Mouse (Mus musculus): Measurements from ENCODE around the gene P3h2.

Gene P3h2

GRCm38 (mm10) chr16:26105115-26105974 is at the start of gene P3h2:
Gene P3h2 (minus strand): TSS chr16:26105784.
- DNase-seq, result peak; percentile 56 to 60

GRCm38 (mm10) chr16:26152258-26152657 is 46.7 kb upstream of the P3h2 start:
- DNase-seq, result no peak

GRCm38 (mm10) chr16:26150943-26151342 is 45.4 kb upstream of the P3h2 start:
- no peak for DNase-seq

- DNase-seq, result no peak
Measured at GRCm38 (mm10) chr16:26146853-26147252, 41.3 kb upstream of the P3h2 start.

DNA sequence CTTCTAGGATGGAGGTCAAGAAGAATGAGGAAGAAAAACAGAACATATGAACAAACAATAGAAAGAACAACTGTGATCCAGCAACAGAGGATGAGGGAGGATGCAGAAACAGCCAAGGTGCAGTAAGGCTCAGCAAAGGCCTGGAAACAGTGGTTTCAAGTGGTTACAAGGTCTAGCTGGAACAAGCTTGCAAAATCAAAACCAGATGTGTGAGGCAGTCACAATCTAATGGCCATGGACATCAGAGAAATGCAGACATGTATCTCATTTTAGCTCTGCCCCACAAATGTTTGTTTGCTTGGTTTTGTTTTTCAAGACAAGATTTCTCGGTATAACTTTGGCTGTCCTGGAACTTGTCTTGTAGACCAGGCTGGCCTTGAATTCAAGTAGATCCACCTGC is 25.5 kb upstream of the P3h2 start:
- DNase-seq, result no peak

DNA sequence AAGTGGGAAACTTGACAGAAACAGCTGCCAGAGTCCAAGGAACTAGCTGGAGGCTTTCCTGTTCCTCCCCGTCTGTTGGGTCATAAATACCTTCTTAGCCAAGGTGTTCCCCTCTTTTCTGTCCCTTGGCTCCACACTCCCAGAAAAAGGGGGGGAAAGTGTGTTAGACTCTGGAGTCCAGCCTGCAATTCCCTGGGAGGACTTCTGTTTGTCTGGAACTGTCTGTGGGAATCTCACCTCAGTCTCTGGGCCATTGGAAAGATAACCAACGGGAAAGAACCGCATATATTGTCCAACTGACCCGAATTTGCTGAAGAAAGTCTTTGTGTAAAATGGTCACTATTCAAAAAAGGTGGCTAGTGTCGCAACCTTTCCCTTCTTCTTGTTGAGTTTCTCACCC is 1.0 kb upstream of the P3h2 start:
- no peak for DNase-seq

DNA sequence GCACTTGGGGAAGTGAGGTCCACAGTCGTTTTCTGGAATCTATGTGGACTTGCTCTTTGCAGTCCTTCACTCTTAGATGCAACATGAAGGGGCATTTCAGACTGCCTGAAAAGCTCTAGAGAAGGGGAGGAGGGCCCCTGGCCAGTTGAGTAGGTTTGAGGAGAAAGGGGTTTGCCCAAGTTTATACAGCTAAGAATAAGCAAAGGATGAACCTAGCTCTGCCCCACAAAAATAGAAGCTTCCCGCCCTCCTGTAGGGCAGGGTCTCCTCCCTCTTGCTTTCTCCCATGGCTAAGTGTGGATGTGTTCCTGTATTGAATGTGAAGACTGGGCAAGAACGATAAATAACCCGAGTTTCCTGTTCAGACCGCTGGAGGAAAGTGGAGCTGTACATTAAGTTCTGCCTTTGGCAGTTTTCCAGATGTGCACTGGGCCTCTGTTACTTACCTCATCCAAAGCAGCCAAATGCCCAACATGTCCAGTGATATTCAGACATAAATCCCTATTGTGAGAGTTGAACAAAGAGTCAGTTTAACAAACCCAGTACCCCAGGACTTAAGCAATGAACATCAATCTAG is 545 bp upstream of the P3h2 start:
- DNase-seq, result no peak

DNA sequence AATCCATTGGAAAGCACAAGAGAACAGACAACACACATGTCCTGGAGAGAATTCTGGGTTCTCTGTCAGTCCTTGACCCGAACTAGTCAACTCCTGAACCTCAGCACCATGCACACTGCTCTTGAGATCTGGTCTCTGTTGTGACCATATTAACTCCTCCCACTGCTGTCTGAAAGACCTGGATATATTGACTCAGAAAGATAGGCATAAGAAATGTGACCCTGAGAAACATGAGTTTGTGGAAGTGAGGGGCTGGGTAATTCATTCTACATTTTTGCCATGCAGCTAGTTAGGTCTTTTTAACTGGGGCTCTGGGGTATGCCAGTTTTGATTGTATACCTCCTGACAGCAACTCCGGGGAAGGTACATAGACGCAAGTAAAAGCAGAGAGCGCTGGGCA is 1.3 kb downstream of the P3h2 start:
- DNase-seq, result no peak

DNA sequence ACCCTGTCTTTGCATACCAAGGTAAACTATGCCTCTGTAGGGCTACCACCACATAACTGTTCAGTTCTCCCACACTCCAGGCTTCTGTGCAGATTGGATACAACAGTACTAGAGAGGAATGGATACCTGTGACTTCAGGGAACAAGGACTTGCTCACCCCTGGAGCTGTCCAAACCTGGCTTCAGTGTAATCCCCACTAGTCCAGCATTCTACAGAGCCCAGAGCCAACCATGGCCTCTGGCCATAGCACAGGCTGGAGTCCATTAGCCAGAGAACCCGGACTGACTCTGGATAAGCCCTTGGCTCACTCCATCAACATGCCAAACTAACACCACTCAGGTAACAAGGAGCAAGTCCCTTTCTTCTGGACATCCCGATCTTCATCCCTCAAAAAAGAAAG is 2.7 kb downstream of the P3h2 start:
- DNase-seq, result no peak

- DNase-seq, result no peak
Measured at GRCm38 (mm10) chr16:26100167-26100566, 5.4 kb downstream of the P3h2 start.

DNA sequence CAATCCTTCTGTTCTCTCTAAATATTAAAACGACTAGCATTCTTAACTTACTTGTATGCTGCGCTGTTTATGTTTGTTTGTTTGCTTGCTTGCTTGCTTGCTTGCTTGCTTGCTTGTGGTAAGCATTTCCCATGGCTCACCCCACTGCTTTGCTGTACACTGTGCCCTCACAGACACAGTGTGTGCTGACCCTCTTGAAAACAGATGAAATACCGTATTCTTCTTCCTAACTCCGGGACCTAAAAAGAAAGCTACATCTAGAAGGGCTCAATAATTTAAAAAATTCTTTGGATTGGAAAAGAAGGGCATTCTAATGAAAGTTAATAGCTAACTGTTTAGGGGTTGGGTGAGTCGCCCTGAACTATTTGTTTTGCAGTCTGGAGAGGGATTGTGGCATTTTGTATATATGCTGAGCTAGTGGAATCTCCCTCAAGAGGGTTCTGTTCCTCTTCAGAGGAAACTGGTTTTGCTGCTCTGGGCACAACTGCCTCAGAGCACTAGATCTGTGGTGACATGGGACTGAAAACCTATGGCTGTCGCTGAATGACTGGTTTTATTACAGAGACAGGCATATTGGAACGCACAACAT is 9.8 kb downstream of the P3h2 start:
- DNase-seq, result no peak

GRCm38 (mm10) chr16:26093888-26094287 is 11.7 kb downstream of the P3h2 start:
- no peak for DNase-seq

GRCm38 (mm10) chr16:26088976-26089375 is 16.6 kb downstream of the P3h2 start:
- no peak for DNase-seq

DNA sequence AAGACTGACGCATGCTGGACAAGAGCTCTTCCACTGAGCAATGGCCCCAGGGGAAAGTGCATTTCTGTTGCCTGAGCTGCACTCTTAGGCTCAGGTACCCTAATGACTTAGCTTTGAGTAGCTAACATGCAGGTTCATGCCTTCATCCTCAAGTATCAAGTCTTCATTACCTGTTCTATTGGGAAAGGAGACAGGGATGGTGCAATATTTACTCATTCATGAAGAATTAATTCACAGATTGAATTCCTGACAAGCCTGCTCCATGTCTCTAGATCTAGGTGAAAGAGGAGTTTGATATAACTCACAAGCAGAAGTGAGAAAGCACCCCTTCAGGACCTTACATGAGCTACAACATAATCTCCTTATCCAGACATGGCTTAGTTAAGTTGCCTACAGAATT is 17.3 kb downstream of the P3h2 start:
- no peak for DNase-seq

GRCm38 (mm10) chr16:26086955-26087354 is 18.6 kb downstream of the P3h2 start:
- DNase-seq, result no peak

DNA sequence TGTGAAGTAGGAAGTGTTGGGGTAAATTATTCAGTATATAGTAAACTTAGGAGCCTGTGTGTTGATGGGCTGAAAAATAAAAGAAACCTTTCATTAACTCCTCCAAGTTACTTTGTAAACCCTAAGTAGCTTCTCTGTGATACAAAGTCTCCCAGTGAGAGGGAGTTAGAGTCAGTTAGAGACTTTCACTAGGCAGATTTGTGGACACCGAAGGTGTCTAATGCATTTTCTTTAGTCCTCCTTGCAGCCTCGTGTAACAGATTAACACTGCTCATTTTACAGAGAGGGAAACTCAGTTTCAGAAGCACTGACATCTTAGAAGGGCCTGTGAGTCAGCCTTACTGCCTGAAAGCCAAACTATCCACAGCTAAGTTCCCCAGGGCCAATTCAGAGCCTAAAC is 20.4 kb downstream of the P3h2 start:
- DNase-seq, result no peak

DNA sequence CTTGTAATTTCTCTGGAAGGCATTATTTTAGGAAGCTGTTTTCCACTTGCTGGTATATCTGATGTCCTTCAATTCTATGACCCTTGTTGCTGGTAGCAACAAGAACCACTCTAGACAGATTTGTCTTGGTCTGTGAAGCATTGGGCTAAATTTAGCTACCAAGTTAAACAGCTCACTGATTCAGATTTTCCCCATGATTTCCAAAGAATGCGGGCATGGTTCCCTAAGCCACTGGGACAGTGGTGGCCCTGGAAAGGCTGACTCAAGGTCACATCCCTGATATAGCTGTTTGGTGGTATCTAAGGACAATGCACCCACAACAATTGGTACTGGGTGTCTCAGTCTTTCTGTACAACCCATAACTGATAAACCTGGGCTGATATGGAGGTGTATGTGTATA is 22.8 kb downstream of the P3h2 start:
- no peak for DNase-seq

- no peak for DNase-seq
Measured at GRCm38 (mm10) chr16:26082391-26082790, 23.2 kb downstream of the P3h2 start.

DNA sequence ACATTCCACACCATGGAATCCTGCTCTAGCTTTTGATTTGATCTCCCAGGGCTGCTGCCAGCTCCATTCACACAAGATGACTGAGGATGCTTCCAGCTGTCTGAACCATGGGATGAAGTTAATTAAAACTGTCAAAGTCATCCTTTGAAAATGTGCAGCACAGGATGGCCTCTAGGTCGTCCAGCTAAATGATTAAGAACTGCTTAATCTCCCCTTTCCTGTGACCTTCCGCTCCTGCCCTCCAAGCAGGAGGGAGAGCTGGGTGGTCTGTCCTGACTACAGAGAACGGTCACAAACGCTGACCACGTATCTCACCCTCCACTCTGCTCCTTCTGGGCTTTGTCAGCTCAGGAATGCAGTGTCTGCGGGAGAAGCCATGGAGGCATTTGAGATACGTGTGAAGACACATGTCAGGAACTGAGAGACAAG is 26.6 kb downstream of the P3h2 start:
- DNase-seq, result no peak

DNA sequence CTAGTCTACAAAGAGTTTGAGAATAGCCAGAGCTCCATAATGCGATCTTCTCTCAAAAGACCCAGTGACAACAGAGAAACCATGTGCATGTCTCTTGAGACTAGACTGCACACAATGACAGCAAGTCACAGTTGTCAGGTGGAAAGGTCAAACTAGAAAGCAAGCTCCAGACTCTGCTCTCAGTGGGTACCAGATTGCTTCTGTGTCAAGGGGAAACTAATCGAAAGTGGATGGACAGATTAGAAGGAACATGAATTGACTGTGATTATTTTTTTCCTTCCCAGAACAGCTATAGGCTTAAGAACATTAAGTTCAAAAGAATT is 27.5 kb downstream of the P3h2 start:
- no peak for DNase-seq

DNA sequence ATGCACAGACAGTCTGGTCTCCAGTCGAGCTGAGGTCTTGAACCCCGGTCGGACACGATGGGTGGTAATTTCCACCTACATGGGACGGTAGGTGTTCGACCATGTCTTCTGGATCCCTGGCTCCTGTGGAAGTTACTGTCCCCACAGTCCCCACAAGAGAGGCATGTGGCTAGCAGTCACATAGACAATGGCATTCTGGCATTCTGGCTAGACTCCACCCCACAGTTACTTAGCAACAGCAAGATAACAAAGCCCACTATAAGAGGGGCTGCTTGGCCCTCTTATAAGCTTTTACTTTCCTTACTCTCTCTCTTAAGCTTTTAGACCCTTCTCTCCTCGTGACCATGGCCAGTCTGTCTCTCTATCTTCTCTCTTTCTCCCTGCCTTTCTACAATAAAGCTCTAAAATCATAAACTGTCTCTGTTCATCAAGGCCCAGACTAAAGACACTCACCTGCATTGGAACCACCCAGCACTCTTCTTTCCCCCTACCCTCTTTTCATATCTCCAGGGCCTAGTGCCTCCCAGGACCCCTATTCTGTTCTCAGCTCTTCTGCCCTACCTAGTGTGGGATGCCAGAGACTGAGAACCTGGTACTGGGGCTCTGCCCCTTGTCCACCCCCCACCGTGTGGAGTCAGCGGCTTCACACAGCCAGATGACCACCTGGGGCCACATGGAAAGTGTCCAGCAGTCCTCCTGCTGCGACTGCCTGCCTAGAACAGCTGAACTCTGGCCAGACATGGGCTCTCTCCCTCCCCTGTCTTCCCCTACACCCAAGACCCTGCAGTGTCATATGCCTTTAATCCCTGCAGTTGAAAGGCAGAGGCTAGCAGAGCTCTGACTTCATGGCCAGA is 28.1 kb downstream of the P3h2 start:
- peak in 1 of 2 experiments; percentile 23 for DNase-seq

DNA sequence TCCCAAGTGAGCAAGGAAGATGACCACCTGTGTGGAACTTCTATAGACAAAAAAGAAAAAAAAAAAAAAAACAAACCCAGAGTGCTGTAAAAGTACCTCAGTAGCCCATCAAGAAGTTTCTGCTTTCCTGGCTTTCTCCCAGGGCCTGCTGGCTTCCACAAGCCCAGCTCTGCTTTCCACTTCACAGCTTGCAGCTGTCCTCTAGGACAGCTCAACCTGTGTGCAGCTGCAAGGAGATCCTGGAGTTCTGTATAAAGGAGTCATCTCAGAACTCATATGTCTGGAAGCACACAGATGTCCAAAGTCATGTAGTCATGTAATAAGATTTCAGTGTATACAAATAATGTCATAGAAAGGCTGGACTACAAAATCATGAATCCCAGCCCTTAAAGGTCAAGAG is 30.5 kb downstream of the P3h2 start:
- DNase-seq, result no peak

DNA sequence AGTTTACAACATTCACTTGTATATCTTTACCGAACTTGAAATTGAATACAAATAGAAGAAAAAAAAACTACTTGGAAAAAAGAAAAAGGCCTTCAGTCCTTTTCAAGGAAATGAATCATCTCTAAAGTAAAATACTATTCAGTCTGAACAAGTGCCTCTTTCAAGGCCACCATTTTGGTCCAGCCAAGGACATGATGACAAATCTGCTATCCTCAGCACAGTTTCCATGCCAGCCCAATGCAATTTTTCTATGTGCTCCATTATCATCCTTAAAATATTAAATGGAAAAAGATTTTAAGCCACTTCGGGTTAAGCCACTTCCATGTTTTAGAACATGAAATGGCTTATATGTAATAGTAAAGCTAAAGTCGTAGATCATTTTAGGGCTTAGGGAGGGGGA is 35.2 kb downstream of the P3h2 start:
- no peak for DNase-seq

Data from cerebellum, postnatal 14 days (tissue).